Mouse (Mus musculus): ENCODE results near the gene Ints6. TPM values are rescaled to one million over a fixed set of nuclear protein-coding genes. Genes with fewer than 3 reads are reported as not detected.

The Ints6 gene
- polyA plus RNA-seq (2012; rRNA removed) = 13.1 and 15.1 TPM in 2 replicates

GRCm38 (mm10) chr14:62761036-62761881 lies at the start of gene Ints6:
Gene Ints6 (minus strand): TSS chr14:62761169.
- peak; percentile 97 to 100 for DNase-seq
- peak within 1 kb of the TSS; percentile 82 for H3K4me3 ChIP-seq (replicated peaks; ENCODE audit: insufficient read depth, low read depth, low read length)
- H3K27ac ChIP-seq (ENCODE audit: insufficient read depth, low read length) = peak within 1 kb of the TSS; percentile 94
- under 1% methylated on average over 72 of the region's 72 CpGs for WGBS
- TF ChIP-seq POLR2A (IDR thresholded peaks at IDR 0.05; ENCODE audit: borderline replicate concordance, insufficient read depth, low read length) (peak; percentile 100), CTCF (IDR thresholded peaks at IDR 0.05; ENCODE audit: borderline replicate concordance, insufficient read depth, low read depth, low read length) (no peak)
- H3K4me1 ChIP-seq (ENCODE audit: control insufficient read depth, insufficient read depth, low read length) = peaks cover 3% of the 10 kb centered on the region; the same call in 1 of the 2 replicates
- H3K27me3 ChIP-seq (ENCODE audit: control insufficient read depth, insufficient read depth, low read length) = no peaks in the 10 kb centered on the region

- Histone ChIP-seq H3K27me3 (ENCODE audit: control insufficient read depth, insufficient read depth, low read length) (no peaks in the 10 kb centered on the region), H3K27ac (ENCODE audit: insufficient read depth, low read length) (no peak overlapping the region), H3K4me3 (replicated peaks; ENCODE audit: insufficient read depth, low read depth, low read length) (no peak overlapping the region), H3K4me1 (ENCODE audit: control insufficient read depth, insufficient read depth, low read length) (no peaks in the 10 kb centered on the region)
- DNase-seq = no peak
- 81% methylated on average over 7 of the region's 7 CpGs for WGBS
- no peak for TF ChIP-seq POLR2A (IDR thresholded peaks at IDR 0.05; ENCODE audit: borderline replicate concordance, insufficient read depth, low read length)
- TF ChIP-seq CTCF (IDR thresholded peaks at IDR 0.05; ENCODE audit: borderline replicate concordance, insufficient read depth, low read depth, low read length) = no peak
Observed at GRCm38 (mm10) chr14:62808661-62809523, 47.9 kb upstream of the Ints6 start.

- no peak for DNase-seq
- WGBS = 70% methylated on average over 3 of the region's 3 CpGs
- Histone ChIP-seq H3K27ac (ENCODE audit: insufficient read depth, low read length) (no peak overlapping the region), H3K27me3 (ENCODE audit: control insufficient read depth, insufficient read depth, low read length) (no peaks in the 10 kb centered on the region), H3K4me1 (ENCODE audit: control insufficient read depth, insufficient read depth, low read length) (no peaks in the 10 kb centered on the region), H3K4me3 (replicated peaks; ENCODE audit: insufficient read depth, low read depth, low read length) (no peak overlapping the region)
- TF ChIP-seq POLR2A (IDR thresholded peaks at IDR 0.05; ENCODE audit: borderline replicate concordance, insufficient read depth, low read length) (no peak), CTCF (IDR thresholded peaks at IDR 0.05; ENCODE audit: borderline replicate concordance, insufficient read depth, low read depth, low read length) (no peak)
Observed at GRCm38 (mm10) chr14:62806921-62807320, 46.0 kb upstream of the Ints6 start.

GRCm38 (mm10) chr14:62803204-62803603 lies 42.2 kb upstream of the Ints6 start:
- 80% methylated on average over 5 of the region's 5 CpGs for WGBS
- no peak for DNase-seq
- no peak overlapping the region for H3K27ac ChIP-seq (ENCODE audit: insufficient read depth, low read length)
- no peaks in the 10 kb centered on the region for H3K27me3 ChIP-seq (ENCODE audit: control insufficient read depth, insufficient read depth, low read length)
- TF ChIP-seq CTCF (IDR thresholded peaks at IDR 0.05; ENCODE audit: borderline replicate concordance, insufficient read depth, low read depth, low read length) (no peak), POLR2A (IDR thresholded peaks at IDR 0.05; ENCODE audit: borderline replicate concordance, insufficient read depth, low read length) (no peak)
- no peaks in the 10 kb centered on the region for H3K4me1 ChIP-seq (ENCODE audit: control insufficient read depth, insufficient read depth, low read length)
- H3K4me3 ChIP-seq (replicated peaks; ENCODE audit: insufficient read depth, low read depth, low read length) = no peak overlapping the region

- Histone ChIP-seq H3K27ac (ENCODE audit: insufficient read depth, low read length) (no peak overlapping the region), H3K27me3 (ENCODE audit: control insufficient read depth, insufficient read depth, low read length) (no peaks in the 10 kb centered on the region), H3K4me1 (ENCODE audit: control insufficient read depth, insufficient read depth, low read length) (no peaks in the 10 kb centered on the region), H3K4me3 (replicated peaks; ENCODE audit: insufficient read depth, low read depth, low read length) (no peak overlapping the region)
- no peak for TF ChIP-seq CTCF (IDR thresholded peaks at IDR 0.05; ENCODE audit: borderline replicate concordance, insufficient read depth, low read depth, low read length)
- TF ChIP-seq POLR2A (IDR thresholded peaks at IDR 0.05; ENCODE audit: borderline replicate concordance, insufficient read depth, low read length) = no peak
- DNase-seq = no peak
- WGBS = 64% methylated on average over 3 of the region's 3 CpGs
Observed at GRCm38 (mm10) chr14:62800791-62801190, 39.8 kb upstream of the Ints6 start.

- WGBS = 16% methylated on average over 4 of the region's 4 CpGs
- no peak for DNase-seq
Observed at GRCm38 (mm10) chr14:62798608-62799101, 37.7 kb upstream of the Ints6 start.

GRCm38 (mm10) chr14:62795719-62796118 lies 34.8 kb upstream of the Ints6 start:
- Histone ChIP-seq H3K27ac (ENCODE audit: insufficient read depth, low read length) (no peak overlapping the region), H3K4me1 (ENCODE audit: control insufficient read depth, insufficient read depth, low read length) (no peaks in the 10 kb centered on the region), H3K4me3 (replicated peaks; ENCODE audit: insufficient read depth, low read depth, low read length) (no peak overlapping the region), H3K27me3 (ENCODE audit: control insufficient read depth, insufficient read depth, low read length) (no peaks in the 10 kb centered on the region)
- TF ChIP-seq POLR2A (IDR thresholded peaks at IDR 0.05; ENCODE audit: borderline replicate concordance, insufficient read depth, low read length) (no peak), CTCF (IDR thresholded peaks at IDR 0.05; ENCODE audit: borderline replicate concordance, insufficient read depth, low read depth, low read length) (no peak)
- 80% methylated on average over 7 of the region's 7 CpGs for WGBS
- DNase-seq = no peak

More at GRCm38 (mm10) chr14:62798608-62799101, 37.7 kb upstream of the Ints6 start:
- no peaks in the 10 kb centered on the region for H3K27me3 ChIP-seq (ENCODE audit: control insufficient read depth, insufficient read depth, low read length)
- no peaks in the 10 kb centered on the region for H3K4me1 ChIP-seq (ENCODE audit: control insufficient read depth, insufficient read depth, low read length)
- no peak overlapping the region for H3K4me3 ChIP-seq (replicated peaks; ENCODE audit: insufficient read depth, low read depth, low read length)
- no peak overlapping the region for H3K27ac ChIP-seq (ENCODE audit: insufficient read depth, low read length)
- no peak for TF ChIP-seq POLR2A (IDR thresholded peaks at IDR 0.05; ENCODE audit: borderline replicate concordance, insufficient read depth, low read length)
- no peak for TF ChIP-seq CTCF (IDR thresholded peaks at IDR 0.05; ENCODE audit: borderline replicate concordance, insufficient read depth, low read depth, low read length)
